Mouse (Mus musculus): ENCODE measurements at regions not wholly inside any gene's neighbourhood (a gene's known extent, or its start where the extent isn't known, plus 50 kb on each side); places are given as distances from the start of the nearest gene placed in this dataset.
A peak's percentile ranks its signal among the peaks of the same experiment; 100 is the strongest.

DNA sequence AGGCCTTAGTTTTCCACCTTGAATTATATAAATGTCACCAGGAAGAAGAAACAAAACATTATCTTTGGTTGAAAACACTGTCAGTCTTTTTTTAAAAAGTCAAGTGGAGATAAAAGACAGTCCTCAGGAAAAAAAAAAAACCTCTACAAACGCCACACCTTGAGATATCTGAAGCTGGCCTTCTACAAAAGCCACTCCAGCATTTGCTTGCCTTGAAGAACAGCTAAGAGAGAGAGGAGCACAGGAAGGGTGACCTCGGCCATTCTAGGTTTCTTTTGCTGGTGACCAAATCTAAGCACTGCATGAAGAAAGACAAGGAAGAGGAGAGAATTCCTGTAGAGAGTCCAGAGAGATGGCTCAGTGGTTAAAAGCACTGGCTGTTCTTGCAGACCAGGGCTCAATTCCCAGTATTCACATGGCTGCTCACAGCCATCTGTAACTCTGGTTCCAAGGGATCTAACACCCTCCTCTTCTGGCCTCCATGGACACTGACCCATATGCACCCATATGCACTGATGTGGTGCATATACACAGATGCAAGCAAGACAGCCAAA lies 90.5 kb downstream of the Tomm20 start:
- DNase-seq (ENCODE audit: low spot score) = no peak
- intact Hi-C loops (cut with DNase I) = loop anchor here (5.0 kb wide), 1 partner anchor 42 kb away; no protein-coding TSS in a partner anchor

DNA sequence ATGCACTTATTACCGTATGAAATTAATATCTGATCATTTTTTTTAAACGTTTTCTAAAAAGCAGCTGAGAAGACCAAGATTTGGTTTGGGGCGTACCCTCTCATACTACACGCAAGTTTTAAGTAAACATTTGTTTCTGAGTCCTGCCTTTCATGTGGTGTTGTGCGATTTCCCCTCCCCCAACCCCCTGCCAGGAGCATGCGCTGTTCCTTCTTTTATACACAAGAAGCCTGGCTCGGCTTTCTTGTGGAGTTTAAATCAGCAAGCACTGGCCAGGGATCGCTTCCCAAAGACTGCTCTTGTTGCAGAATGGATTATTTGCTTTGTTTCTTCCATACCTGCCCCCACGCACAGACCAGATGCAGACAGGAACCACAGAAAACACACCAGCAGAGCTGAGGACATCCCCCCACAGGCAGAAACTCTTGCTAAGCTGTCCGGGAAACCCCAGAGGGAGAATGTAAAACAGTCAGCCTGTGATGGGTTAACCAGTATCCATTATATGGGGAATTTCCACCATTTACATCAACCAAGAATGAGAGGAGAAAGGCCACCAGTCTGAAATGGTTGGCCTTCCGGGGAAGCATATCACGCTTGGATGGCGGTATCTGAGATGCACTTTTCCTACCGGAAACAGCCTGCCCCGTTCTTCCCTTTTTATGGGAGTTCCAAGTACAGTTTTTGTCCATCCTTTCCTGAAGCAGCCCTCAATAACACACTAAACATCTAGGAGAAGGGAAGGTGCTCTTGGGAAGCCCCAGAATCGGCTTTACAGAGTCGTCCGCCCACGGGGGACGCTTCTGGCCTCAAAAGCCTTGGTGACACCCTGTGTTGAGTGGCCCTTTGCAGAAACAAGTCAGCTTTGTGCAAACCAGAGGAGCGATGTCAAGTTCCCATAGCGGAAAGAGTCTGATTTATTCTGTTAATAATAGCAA lies 91.3 kb downstream of the Tomm20 start:
- DNase-seq (ENCODE audit: low spot score) = no peak
- intact Hi-C loops (cut with DNase I) = loop anchor here (5.0 kb wide), 1 partner anchor 43 kb away; no protein-coding TSS in a partner anchor

DNA sequence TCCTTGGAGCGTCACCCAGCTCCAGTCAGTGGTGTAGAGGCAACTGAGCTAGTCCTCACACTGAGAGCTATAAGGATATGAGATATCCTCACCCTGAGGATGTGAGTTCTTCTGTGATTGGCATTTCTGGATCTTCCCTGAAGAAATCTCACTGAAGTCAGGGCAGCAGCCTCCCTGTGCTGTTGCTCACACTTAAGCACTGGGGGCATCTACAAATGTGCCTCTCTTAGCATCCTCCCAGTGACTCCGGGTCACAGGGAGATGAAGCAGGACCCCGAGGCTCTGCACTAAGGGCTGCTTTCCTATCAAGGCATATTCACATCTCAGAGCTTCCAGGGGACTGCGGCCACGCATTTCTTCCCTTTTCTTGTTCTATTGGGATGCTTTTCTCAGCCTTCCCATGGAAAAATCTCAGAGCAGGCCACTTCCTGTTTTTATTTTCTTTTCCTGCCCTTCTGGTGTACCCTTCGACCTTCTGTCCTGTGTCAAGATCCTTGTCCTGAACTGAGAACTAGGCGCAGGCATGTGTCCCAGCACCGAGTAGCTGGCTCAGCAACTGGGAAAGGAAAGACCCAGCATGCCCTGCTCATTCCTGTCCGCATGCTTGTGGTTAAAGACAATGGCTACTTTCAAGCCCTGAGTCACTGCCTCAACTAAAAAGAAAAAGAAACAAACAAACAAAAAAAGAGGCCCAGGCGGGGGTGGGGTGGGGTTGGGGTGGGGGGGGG lies 92.8 kb downstream of the Tomm20 start:
- peak; percentile 67 for DNase-seq (ENCODE audit: low spot score)
- intact Hi-C loops (cut with DNase I) = no loop called here

DNA sequence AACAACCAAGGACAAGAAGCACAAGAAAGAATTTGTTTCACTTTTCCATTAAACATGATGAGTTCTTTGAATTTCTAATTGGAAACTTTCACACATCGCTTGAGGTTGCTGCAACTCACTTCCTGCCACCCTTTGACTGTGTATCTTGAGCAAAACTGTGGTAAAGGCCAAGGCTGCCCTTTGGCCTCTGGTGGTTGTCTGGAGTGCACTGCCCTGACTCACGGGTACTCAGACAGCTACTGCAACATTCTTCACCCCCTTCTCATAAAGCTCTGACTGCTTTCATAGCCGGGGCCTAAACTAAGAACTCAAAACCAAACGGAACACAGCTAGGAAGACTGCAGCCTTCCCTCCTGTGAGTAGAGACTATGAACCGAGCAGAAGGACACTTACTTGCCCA lies 93.5 kb downstream of the Tomm20 start:
- DNase-seq (ENCODE audit: low spot score) = no peak
- intact Hi-C loops (cut with DNase I) = no loop called here

DNA sequence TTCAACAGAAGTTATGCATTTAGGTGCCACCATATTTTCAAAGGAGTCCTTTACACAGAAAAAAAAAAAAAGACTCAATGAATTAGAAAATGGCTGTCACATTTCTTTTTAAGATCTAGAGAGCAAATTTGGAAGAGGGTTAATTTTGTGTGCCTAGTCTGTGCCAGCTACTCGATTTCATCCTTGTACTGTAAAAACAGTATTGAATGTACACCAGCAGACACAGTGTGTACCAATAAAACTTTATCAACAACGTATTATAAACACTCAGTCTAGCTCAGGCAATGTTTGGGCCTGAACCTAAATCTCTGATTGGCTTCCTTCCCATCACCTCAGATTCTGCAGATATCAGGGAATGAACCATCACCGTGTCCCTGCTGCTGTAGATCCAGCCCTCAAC lies 93.9 kb downstream of the Tomm20 start:
- intact Hi-C loops (cut with DNase I) = loop anchor here (2.0 kb wide), 1 partner anchor 67 kb away; no protein-coding TSS in a partner anchor
- DNase-seq (ENCODE audit: low spot score) = no peak

DNA sequence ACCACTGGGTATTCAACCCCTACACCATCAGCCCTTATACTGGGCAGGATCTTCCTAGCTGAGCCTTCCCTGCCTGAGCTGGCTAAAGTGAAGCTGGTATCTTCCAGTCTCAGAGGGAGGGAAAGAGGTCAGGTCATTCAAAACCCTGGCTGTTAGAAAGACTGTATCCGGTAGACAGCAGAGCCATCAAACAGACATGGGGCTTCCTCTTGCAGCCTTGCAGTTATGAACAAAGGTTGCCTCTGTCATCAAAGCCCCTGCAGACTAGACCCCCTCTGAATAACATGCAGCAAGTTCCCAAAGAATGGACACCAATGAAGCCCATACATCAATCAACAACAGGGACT lies 95.5 kb downstream of the Tomm20 start:
- DNase-seq (ENCODE audit: low spot score) = no peak
- intact Hi-C loops (cut with DNase I) = loop anchor here (2.0 kb wide), 1 partner anchor 69 kb away; no protein-coding TSS in a partner anchor

DNA sequence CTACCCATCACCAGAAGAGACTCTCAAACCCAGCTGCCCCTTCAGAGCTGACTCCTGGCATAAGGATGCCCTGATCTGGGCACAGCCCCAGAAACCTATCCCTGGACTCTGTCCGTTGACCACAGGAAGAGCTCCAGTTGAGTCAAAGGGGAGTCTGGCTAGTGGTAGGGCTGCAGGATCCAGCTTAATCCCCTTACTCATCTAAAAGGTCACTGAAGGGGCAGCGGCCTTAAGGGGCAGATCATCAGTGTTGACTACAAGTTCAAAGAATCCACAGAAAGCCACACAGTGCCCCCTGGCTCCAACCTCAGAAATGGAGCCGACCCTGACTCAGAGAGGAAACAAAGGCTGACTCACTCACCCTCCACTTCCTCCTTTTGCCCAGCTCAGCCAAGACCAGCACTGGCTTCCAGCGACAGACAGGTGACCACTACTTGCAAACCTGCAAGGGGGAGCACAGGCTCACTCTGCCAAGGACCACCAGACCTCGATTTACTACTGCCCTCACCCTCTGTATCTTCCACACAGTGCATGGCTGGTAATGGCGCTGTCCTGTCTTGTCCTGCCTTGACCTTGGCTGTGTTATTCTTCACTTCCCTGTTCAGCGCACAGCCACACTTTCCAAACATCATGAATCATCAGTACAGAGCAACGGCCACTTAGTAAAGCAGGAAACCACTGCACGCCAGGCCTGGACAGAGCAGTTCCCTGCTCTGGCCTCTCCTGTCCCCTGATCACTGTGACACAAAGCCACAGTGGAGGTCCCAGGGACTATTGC lies 96.0 kb downstream of the Tomm20 start:
- peak; percentile 75 for DNase-seq (ENCODE audit: low spot score)
- intact Hi-C loops (cut with DNase I) = loop anchor here (2.0 kb wide), 1 partner anchor 69 kb away; no protein-coding TSS in a partner anchor

DNA sequence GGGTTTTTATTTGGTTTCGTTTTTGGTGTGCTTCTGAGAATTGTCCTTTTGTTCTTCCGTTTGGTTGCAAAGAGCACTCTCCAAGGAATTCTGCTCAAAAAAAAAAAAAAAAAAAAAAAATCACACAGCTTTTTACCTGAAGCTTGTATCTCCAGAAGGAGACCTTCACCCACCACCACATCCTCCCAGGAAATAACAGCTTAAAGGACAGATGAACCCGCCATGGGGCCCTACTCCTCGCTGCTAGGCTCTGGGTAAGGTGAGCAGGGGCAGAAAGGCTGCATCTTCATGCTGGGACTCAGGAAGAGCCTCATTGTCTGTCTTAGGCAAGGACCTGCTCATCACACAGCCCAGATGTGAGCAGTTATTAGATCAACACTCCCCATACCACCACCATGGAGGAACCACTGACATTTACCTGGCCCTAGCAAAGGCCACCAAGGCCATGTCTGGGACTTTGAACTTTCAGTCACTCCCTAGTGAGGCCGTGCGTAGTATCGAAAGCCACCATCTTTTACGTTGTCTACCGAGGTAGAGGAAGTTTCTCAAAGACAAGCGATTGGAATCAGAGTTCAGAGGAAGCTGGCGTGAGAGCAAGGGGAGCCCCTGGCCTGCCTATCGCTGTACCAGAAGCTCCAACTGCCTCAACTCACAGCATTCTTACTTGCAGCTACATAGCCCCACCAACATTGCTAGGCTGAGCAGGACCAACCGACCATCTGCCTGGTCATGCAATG lies 97.1 kb downstream of the Tomm20 start:
- intact Hi-C loops (cut with DNase I) = no loop called here
- DNase-seq (ENCODE audit: low spot score) = no peak

DNA sequence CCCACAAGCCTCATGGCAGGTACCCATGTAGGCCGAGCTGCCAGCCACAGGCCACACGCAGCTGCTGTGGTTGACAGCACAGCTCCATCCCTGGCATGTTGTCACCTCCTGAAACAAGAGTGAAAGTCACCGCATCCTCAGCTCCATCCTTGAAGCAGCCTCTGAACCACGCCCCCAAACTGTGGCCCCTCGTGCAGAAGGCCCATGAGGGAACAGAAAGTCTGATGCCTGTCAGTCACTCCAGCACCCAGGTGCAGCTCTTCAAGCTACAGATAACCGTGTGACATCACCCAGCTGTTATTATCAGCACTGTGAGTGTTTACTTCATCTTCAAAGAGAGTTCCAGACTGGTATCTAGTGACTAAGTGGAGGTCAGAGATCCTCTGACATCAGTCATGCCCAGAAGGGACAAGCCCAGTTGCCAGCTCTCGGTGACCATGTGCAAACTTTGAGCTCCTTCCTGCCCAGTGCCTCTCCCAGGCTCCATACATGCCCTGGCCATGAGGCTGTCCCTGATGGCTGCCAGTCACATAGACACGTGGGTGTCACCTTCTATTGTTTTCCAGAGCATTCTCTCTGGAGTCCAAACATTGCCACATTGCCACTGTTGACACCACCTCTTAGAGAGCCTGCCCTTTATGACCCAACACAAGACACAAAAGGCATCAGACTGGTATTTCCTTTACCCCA lies 97.8 kb downstream of the Tomm20 start:
- DNase-seq (ENCODE audit: low spot score) = no peak
- intact Hi-C loops (cut with DNase I) = no loop called here

DNA sequence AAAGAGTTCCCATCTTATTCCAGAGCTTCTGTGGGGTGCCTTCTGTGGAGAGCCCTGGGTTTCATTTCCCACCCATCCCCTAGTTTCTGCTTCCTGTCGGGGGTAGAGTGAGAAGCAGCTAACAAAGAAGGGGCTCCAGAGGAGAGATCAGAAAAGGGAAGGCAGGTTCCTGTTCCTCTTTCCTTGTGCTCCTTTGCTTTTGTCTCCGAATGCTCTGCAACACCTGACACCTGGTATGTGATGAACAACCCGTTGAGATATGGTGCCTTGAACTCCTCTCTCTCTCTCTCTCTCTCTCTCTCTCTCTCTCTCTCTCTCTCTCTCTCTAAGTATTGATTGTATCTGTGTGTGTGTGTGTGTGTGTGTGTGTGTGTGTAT lies 99.5 kb downstream of the Tomm20 start:
- no peak for DNase-seq (ENCODE audit: low spot score)
- intact Hi-C loops (cut with DNase I) = no loop called here

DNA sequence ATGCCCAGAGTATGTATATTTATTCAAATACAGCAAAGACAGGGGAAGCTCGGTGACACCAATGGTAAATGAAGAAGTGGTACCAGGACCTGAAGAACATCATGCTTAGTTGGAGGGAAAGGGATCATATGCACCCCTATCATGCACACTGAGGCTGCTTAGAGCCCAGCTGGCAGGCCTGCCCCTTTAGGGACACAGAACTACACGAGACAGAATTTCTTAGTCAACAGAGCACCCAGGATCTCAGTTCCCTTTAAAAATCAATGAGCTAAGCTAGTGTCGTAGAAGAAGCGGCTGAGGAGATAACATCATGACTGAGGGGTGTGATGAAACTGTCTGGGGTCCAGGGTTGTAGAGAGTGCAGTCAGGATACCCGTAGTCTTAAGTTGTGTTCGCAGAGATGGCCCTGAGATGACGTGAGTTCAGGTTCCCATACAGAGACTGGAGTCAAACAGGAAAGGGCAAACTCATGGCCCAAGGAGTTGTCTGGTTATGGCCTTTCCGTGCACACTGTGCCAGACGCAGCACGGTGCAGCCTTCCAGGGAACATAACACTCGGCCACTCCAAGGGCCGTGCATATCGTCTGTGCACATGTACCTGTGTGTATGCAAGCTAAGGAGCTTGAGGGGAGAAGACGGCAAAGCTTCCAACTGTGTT lies 100.0 kb downstream of the Tomm20 start:
- intact Hi-C loops (cut with DNase I) = no loop called here
- no peak for DNase-seq (ENCODE audit: low spot score)

DNA sequence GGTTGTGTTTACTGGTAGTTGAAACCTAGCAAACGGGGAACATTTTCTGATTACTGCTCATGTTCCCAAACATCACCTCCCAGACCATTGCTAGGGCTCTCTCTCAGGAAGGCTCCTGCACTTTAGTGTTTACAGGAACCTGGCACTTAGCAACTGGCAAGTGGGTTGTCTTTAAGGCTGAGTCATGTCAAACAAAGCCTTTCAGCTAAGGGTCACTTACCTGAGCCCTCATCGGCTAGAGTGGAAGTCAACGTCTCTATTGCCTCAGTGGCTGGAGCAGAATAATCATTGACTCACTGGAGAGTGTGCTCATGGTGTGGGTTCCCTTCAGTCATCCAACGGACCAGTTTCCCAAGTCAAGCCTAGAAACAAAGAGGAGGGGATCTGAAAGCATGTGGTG lies 101.0 kb downstream of the Tomm20 start:
- intact Hi-C loops (cut with DNase I) = loop anchor here (5.0 kb wide), 1 partner anchor 347 kb away; no protein-coding TSS in a partner anchor
- DNase-seq (ENCODE audit: low spot score) = no peak

DNA sequence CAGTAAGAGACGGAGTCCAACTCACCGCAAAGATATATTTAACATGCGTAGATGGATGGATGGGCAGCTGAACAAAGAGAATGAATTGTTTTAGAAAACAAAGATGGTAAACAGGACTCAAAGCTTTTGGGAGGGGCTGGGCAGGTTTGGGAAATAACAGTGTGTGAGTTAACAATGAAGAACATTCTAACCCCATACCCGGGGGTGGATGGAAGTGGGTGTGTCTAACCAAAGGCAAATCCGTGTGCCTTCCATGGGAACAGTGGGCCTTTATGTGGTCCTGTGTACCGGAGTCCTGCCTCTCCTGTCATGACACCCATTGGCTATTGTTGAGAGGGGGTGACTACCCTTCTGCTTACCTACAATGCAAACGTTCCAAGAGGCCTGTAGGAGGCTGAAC lies 104.5 kb downstream of the Tomm20 start:
- no peak for DNase-seq (ENCODE audit: low spot score)
- intact Hi-C loops (cut with DNase I) = loop anchor here (5.0 kb wide), 1 partner anchor 344 kb away; no protein-coding TSS in a partner anchor

DNA sequence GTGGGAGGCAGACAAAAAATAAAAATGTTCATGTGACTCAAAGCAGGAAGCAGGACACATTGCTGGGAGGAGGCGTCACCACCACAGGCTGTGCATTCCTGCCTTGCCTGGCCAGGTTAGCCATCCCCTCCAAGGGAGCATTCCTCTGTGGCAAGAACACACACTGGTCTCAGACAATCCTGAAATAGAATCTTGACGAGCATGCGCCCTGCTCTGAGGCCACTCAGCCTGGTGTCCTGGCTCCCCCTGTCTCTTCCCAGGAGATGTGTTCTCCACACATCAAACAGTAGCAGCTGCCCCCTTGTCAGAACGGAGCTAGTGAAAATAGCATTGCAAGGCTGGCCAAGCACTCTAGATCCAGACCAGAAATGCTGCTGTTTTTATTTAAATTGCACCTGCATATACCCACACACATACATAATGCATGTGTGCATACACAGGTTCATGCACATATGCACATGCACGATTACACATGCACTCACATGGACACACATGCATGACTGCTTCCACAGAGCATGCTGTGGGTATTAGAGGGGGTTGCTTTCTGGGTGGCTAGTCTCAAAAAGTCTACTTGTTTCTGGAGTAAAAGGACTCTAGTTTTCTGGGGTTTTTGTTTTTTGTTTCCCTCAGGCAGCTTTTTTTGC lies 105.8 kb downstream of the Tomm20 start:
- intact Hi-C loops (cut with DNase I) = loop anchor here (1.0 to 5.0 kb wide), 4 partner anchors 43 to 343 kb away; no protein-coding TSS in a partner anchor

DNA sequence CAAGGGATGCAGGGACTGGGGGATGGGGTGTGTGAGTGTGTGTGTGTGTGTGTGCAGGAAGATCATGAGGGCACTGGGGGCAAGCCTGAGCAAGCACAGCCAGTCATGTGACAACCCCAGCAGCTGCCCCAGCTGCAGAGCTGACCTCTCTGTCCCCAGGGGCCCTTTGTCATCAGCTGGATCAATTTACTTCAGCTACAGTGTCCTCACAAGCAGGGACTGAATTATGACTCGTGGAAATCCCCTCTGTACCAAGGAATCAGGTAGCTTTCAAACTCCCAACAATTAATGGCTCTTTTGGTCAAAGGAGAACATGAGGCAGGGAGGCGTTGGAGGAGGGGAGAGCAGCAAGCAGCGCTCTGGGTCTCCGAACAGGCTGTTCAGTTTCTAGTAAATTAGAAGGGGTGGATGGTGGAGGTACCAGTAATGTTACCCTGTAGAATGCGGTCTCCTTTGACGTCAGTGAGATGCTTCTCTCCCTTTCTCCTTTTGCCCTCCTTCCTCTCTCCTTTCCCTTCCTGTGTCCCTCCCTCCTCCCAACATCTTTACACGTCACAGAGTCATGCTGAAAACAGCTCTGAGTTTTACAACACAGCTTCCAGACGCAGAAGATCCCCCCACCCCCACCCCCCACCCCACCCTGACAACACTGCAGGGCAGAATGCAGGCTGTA lies 106.5 kb downstream of the Tomm20 start:
- DNase-seq (ENCODE audit: low spot score) = no peak
- intact Hi-C loops (cut with DNase I) = loop anchor here (1.0 to 2.0 kb wide), 3 partner anchors 44 to 244 kb away; no protein-coding TSS in a partner anchor

More for the DNA sequence above, 105.8 kb downstream of the Tomm20 start:
- peak; percentile 71 for DNase-seq (ENCODE audit: low spot score)

DNA sequence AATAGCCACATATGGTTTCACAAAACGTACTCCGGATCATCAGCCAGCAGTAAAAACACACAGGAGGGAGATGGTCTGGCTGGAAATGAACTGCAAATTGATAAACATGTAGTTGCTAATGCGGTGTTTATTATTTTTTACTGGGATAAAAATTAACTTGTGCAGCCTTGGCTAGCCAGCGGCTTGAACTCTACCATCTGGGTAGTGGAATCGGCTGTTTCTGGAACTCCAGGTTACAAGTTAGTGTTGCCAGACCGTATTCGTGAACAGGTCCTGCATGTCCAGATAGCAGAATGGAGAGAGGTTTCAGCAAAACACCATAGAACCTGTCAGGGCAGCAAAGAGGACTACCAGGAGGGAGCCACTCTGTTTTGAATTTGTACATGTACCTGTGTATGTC lies 107.4 kb downstream of the Tomm20 start:
- intact Hi-C loops (cut with DNase I) = loop anchor here (2.0 kb wide), 2 partner anchors 45 to 243 kb away; no protein-coding TSS in a partner anchor

More for the DNA sequence above, 107.4 kb downstream of the Tomm20 start:
- DNase-seq (ENCODE audit: low spot score) = no peak

Measured in heart, postnatal 25 days (tissue).